Mouse (Mus musculus): Measurements from ENCODE around the gene Eras.
A peak's percentile ranks its signal among the peaks of the same experiment; 100 is the strongest.
"Not testable (repeated sequence)": the region's sequence is repeated elsewhere in the genome, so short reads cannot be mapped to it uniquely, and the experiment has no call there.

Eras gene

DNA sequence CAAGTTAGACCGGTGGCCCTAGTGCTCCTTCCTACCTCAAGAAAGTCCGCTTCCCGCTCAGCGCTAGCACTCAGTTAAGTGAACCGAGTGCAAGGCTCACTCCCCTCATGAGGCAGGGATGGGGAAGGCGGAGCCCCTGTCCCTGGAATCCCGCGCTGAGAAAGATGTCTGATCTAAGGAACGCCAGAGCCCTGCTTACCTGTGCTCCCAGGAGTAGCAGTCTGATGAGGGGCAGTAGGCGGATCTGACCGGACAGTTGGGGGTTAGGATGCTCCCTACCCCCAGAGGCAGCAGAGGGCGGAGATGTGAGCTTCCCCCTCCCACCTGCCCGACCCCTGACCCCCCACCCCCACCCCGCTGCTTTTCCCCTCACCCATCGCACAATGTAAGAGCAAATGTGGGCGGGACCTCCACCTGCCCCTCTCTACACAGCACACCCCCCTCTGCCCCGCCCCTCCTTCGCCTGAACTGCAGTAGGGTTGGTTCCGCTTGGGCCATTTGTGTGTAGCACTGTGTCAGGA, at the start of gene Eras:
Gene Eras (minus strand): TSS at position 338 of the 521 bp plus-strand sequence.
- DNase-seq, result no peak

DNA sequence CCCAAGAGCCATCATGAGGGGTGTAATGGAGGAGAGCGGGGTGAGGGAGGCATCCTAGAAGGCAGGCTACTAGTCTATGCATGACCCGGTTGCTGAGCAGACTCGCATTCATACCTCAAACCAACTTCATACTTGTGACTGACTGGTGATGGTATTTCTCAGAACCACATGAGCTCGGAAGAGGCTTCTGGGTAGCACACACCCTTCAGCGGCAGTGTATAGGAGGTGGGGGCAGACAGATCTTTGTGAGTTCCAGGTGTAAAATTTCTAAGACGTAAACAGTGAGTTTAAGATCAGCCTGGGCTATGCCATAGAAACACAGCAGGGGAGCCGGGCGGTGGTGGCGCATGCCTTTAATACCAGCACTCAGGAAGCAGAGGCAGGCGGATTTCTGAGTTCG, 49.5 kb upstream of the Eras start, which contains the start of gene Gata1:
Gene Gata1 (minus strand): TSS at position 180 of the 400 bp plus-strand sequence.
- no peak for DNase-seq

DNA sequence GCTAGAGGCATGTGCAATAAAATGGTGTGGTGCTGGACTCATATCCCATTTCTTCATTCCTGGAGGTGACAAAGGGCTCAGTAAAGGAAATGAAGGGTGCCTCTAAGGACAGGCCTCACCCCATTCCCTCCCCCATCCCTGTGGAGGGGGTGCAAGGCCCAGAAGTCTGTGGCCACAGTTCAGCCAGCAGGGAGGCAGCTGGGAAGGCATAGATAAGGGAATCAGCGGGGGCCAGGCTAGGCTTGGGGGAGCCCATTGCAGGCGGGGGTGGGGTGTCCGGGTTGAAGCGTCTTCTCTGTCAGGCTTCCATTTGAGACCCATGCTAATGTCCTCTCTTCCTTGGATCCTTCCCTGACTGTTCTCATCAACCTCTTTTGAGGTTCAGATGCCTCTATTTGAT, 42.9 kb upstream of the Eras start:
- no peak for DNase-seq

DNA sequence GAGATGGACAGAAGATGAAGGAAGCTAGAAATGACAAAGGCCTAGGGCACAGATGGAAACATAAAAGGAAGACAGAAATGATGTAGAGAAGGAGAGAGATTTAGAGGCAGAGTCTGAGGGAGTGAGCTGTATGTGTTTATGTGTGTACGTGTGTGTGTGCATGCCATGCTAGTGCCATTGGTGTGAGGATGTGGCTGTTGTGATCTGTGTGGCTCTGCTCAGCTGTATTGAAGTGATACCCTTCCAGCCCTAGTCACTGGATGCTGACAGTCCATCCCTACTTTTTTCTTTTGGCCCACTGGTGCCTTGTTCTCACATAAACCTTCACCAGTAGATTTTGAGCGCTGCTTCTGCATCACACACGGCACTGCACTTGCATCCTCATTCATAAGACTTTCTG, 40.5 kb upstream of the Eras start:
- no peak for DNase-seq

DNA sequence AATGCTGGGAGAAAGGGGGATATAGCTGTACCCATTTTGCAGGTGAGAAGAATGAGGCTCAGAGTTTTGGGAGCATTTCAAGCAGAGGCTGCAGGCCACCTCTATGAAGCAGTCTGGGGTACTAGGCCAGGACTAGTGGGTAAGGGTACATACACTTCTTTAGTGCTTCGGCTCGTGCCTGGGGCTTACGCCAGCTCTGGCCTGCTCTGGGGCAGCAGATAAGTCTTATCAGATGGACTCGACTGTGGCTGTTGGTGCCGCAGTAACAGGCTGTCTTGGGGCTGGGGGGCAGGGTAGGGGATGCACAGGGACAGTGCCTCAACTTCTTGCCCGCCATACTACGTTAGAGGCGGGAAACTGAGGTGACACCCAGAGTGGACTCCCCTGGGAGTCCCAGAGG, 39.8 kb upstream of the Eras start:
- no peak for DNase-seq

DNA sequence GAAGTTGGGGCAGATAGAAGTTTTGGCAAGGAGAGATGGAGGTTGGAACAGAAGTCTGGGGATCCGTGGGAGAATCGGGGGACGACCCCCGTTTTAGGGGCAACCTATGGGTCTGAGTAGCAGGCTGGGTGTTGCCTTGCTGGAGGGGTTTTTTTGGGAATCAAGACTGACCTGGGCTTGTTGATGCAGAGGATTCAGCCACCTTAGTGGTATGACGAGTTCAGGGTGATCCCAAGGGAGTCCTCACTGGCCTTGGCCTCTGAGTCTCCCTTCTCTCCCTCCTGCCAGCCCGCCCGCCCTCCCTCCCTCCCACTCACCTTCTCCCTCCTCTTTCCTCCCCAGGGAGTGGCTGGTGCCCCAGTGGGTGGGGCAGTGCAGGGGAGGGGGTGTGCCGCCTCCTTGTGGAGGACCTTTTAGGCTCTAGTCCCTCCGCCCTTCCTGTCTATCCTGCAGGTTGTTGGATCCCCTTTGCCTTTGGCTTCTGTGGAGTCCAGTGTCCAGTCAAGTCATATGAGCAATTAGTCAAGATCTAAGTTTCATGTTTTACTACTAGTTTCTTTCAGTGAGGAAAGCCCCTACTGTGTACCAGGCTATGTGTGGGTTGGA, 39.3 kb upstream of the Eras start:
- no peak for DNase-seq

DNA sequence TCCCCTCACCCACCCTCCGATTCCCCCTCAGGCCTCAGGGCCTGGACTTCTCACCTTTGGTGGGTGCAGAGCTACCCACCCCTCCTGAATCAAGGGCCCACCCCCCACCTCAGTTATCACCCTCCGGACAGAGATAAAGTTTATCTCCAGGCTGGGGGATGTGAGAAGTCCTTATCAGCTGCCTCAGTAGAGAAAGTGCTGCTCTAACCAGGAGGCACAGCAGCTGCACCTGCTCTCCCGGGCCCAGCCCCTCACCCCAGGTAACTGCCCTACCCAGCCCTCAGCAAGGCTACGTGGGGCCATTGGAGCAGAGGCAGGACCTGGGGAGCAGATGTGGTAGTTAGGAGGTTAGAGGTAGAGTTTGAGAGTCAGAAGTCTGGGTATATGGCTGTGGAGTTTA, 37.8 kb upstream of the Eras start:
- no peak for DNase-seq

DNA sequence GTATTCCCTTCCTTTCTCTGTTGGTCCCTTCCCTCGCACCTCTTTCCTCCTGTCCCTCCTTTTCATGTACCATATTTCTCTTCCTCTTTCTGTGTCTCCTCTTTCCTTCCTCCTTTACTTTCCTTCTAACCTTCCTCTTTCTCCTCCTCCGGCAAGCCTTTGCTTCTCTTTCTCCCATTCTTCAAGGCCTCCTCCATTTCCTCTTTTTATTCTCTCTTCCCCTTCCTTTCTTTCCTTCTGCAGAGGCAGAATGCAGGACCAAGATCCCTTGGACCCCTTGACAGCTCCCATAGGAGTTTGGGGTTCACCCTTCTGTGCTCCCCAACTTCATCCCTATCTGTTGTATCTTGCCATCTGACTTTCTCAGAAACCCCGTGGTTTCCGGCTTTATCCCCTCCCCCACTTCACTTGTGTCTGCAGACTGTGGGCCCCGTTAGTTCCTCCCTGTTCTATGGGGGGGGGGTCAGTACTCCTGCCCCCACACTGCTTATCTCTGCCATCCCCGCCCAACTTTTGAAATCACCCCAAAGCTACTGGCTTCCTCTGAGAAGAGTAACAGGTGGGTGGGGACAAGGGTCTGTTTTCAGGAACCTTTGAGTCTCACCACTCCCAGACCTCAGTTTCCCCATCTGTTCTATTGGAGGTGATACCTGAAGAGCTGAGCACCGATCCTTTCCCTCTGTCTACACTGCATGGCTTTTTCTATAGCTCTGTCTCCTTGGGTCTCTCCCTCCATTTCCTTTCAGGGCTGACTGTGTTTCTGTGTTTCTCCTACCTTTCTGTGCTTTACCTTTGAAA, 35.6 kb upstream of the Eras start:
- DNase-seq, result no peak

DNA sequence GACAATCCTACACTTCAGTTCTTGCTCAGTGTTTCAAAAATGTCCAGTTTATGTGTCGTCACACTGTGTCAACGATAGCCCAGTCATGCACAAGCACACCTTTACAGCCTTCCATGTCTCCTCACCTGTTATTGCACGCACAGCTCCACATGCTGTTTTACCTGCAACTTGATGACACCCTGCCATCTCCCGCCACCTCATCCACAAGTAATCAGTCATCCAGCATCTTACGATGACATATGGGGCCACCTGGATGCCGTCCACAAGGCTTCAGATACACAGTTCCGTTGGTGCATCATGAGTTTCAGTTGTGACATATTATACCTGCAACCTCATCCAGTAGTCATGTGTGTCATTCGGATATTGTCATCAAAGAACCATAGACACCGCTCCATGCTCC, 30.5 kb upstream of the Eras start:
- no peak for DNase-seq

DNA sequence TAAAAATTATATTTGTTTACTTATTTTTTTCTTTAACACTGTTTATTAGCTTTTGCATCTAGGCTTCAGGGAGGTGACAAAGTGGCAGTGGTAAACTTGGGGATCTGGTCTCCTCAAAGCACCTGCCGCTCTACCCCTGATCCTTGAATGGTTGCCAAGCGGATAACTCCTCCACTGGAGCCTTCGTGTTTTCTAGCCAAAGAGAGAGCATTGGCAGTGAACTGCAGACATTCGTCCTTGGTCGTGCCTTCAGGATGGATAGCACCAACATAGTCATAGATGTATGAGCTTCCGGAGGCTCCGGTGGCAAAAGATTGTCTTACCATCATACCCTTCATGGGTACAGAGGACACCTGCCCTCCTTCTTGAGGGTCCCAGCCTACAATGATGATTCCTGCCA, 21.7 kb upstream of the Eras start:
- no peak for DNase-seq

DNA sequence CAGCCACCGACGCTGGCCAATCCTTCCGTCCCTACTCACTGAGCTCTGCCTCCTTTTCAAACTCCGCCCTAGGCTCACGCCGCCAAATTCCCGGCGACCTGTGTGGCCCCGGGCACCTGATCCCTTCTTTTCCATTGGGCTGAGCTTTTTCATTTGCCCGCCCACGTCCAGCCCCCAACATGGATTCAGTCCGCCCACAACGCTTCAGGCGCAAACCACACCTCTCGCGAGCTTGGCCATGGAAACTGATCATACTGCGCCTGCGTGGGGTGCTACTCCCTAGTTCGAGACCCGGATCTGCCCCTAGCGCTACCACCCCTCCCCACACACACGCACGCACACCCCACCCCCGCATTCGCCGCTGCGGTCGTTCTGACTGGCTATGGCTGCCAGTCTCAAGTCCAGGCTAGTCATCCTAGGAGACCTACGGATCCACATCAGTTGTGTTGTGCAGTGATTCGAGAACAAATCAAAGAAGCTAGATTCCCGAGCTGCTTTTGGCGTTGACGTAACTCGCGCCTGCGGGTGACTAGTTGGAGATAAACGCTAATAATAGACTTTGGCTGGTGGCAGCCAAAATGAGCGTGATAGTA, 19.6 kb upstream of the Eras start:
- DNase-seq, result peak; percentile 84

DNA sequence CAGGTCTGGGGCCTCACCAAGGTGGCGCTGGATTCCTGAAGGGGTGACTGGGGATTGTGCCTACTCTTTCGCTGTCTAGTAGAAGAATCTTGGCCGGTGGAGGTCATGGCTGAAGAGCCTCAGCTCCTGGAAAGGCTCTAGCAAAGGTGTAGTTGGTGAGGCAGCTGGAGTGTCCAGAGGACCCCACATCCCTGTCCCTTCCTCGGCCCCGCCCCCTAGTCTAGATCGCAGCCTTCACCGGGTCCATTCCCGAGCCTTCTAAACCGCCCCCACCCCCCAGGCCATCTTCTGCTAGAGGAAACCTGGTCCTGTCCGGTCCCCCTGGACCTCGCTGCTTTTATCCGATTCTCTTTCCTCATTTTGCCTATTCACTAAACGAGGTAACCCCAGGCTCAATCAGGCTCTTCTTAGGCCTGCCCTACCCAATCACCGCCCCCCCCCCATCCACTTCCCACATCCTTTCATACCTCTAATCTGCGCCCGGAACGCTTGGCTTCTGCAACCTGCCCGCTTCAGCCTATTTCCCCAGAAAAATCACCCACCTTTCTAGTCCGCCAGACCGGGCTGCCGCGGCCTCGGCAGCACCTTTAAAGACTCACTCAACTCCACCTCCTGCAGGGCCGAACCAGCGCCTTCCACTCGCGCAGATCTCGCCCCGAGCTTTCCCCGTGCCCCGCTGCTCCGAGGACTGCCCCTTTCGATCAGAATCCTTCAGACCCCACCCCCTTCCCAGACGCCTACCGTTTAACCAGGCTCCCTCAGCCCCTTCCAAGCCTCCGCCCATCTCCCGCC, 18.9 kb upstream of the Eras start, which contains the start of gene Hdac6:
Gene Hdac6 (minus strand): TSS at position 782 of the 792 bp plus-strand sequence.
- DNase-seq, result no peak

DNA sequence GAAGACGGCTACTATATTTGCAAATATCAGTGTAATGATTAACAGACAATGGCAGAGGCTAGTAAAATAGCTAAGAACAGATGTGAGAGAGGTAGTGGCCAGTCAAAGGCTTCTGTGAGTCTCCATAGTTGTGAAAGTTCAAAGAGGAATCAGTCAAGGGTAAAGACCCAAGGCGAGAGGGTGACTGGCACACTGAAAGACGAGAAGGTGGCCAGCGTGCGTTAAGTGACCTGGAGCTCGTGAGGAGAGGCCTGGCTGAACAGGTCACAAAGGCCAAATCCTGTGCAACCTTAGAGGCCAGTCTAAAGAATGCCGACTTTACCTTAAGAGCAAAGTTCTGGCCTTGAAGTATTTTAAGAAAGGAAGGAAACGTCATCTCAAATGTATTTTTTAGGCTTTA, 17.2 kb upstream of the Eras start:
- DNase-seq, result no peak

DNA sequence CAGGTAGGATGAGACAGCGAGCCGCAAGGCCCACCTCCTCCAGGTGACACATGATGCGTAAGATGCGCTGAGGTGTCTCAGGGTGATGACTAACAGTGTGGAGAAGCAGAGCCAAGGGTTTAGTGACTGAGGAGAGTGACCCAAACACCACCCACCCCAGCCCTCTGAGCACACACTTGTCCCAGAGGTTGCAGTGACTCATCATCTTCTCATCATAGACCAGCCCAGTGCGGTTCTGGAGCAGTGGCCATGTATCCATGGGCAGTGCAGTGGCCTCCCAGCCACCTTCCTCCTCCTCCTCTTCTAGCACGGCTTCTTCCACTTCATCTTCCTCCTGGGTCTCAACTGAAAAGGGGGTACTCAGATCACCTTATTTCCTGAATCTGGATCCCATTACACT, 9.3 kb upstream of the Eras start:
- DNase-seq, result no peak

DNA sequence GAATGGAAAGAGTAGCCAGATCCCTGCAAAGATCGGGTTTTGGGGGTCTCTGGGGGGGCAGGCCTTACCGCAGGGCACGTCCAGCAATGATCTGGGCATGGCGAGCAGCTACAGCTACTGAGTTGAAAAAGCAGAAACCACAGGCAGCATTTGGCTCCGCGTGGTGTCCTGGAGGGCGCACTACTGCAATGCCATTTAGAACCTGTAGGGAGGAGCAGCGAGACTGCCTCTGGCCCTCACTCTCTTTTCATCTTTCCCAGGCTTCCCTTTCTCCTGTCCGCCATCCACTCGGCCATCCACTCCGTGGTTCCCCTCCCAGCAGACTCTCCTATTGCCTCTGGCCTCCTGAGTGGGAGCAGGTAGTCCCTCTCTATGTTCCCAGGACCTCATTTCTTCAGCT, 8.5 kb upstream of the Eras start:
- no peak for DNase-seq

DNA sequence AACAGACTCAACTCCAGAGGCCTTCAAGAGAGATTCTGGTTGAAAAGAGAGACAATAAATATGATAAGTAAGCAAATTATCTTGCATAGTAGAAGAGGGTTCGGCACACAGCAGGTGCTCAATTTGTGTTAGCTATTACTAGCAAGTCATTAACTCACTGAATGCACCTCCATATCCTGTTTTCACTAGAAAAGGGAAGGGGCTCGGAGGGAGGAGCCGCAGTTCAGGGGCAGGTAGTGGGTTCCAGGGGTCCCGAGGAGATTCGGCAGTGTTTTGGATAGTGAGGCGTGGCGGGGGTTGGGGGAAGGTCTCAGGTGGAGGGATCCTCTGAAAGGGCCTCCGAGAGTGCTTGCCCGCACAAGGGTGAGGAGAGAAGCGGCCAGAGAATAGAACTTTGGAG, 1.3 kb downstream of the Eras start:
- no peak for DNase-seq

DNA sequence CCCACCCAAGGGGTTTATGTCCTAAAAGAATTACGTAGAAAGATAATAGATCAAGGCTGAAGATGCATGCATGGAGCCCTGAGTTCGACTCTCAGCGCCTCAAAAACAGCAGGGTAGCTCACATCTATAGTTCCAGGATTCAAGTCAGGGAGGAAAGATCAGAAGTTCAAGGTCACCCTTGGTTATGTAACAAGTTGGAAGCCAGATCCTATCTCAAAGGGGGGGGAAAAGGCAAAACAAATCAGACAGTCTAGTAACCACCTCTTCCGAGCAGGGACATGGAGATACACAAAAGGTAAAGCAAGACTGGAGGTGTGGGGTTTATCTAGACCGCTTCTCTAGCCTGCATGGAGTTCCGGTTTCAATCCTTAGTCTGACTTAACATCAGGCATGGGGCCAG, 2.1 kb downstream of the Eras start:
- no peak for DNase-seq

DNA sequence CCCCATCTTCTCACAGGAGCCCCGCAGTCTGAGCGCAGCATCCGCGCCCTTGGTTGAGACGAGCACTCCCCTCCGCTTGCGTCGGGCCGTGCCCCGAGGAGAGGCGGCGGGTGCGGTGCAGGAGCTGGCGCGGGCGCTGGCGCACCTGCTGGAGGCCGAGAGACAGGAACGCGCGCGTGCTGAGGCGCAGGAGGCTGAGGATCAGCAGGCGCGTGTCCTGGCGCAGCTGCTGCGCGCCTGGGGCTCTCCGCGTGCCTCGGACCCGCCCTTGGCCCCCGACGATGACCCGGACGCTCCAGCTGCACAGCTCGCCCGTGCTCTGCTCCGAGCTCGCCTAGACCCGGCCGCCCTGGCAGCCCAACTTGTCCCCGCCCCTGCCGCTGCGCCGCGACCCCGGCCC, 6.4 kb downstream of the Eras start:
- DNase-seq, result peak; percentile 10

DNA sequence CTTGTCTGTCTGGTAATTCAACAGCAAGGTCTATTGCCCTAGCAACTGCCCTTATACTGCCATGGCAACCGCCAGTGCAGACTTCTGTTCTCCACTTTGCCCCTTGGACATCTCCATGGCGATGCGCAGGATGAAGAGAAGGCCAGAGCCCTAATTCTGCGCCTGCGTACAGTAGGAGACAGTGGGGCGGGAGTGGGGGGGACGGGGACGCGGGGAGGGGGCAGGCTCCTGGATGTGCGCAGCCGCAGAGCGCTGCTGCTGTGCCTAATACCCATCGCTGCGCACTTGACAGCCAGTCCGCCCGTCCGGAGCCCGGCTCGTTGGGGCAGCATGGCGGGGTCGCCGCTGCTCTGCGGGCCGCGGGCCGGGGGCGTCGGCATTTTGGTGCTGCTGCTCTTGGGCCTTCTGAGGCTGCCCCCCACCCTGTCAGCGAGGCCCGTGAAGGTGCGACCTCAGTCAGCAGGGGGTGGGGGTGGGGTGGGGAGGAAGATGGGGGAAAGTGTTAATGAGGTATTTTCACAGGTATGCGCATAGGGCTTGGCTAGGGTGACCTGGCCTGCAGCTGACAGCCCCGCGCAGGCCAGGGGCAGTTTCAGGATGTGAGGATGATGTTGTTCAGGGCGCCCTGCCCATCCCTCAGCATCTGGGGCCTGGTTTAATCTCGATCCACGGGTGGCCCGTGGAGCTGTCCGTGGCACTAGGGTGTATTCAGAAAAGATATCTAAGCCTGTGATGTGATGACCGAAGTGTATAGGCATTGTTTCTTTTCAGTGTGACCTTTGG, 8.6 kb downstream of the Eras start, which contains the start of gene Pcsk1n:
Gene Pcsk1n (plus strand): TSS at position 222 of the 783 bp plus-strand sequence.
- DNase-seq, result peak; percentile 67

DNA sequence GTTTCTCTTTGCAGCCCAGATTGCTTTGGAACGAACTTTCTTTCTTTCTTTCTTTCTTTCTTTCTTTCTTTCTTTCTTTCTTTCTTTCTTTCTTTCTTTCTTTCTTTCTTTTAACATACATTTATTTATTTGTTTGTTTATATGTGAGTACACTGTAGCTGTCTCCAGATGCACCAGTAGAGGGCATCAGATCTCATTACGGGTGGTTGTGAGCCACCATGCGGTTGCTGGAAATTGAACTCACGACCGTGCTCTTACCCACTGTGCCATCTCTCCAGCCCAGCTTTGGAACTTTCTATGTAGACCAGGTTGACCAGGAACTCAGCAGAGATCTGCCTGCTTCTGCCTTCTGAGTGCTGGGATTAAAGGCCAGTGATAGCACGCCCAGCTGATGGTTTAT, 10.4 kb downstream of the Eras start:
- not testable (repeated sequence) for DNase-seq

DNA sequence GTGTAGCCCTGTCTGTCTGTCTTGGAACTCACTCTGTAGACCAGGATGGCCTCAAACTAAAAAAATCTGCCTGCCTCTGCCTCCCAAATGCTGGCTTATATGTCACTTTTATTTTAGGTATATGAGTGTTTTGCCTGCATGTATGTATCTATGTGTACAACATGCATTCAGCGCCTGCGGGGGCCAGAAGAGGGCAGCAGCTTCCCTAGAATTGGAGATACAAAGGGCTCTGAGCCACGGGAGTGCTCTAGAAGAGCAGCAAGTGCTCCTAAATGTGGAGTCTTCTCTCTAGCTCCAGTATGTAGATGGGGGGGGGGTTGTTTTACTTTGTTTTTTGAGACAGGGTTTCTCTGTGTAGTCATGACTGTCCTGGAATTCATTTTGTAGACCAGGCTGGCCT, 12.7 kb downstream of the Eras start:
- DNase-seq, result not testable (repeated sequence)

DNA sequence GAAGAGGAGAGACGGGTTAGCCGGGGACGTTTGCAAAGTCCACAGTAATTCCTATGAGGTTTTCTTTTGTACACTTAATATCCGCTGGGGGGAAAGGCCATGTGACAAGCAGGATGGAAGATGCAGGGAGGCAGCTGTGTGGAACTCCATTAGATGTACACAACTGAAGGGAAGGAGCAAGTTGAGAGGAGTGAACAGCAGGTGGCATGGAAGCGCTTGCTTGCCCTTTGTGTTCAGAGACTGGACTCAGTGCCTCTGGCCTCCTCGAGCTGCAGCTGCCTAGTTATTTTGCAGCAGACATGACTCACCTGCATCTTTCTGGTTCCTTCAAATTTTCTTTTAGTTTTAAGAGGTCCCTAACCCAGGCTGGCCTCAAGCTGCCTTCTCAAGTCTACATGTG, 17.9 kb downstream of the Eras start:
- DNase-seq, result no peak
